Mouse (Mus musculus): ENCODE results near the gene Nod2. TPM values are rescaled to one million over a fixed set of nuclear protein-coding genes. Genes with fewer than 3 reads are reported as not detected.

Gene Nod2
- polyA plus RNA-seq, 1 experiment from 2014 or later = 0.08 TPM

GRCm38 (mm10) chr8:88702816-88703215, 55.7 kb downstream of the Nod2 start:
- H3K4me1 ChIP-seq (replicated peaks) = peaks cover 12% of the 10 kb centered on the region
- no peak for ATAC-seq
- WGBS = 86% methylated on average over 3 of the region's 3 CpGs
- no peak overlapping the region for H3K9ac ChIP-seq (replicated peaks)
- no peak overlapping the region for H3K4me2 ChIP-seq (replicated peaks)
- no peaks in the 10 kb centered on the region for H3K27me3 ChIP-seq
- no peaks in the 10 kb centered on the region for H3K9me3 ChIP-seq
- H3K27ac ChIP-seq = no peak overlapping the region
- no peak overlapping the region for H3K4me3 ChIP-seq (replicated peaks)
- no peaks in the 10 kb centered on the region for H3K36me3 ChIP-seq

GRCm38 (mm10) chr8:88723256-88723963, 76.3 kb downstream of the Nod2 start:
- 96% methylated on average over 2 of the region's 2 CpGs for WGBS
- Histone ChIP-seq H3K4me1 (replicated peaks) (no peaks in the 10 kb centered on the region), H3K4me2 (replicated peaks) (no peak overlapping the region), H3K36me3 (peaks cover 37% of the 10 kb centered on the region), H3K27me3 (no peaks in the 10 kb centered on the region), H3K9ac (replicated peaks) (no peak overlapping the region), H3K4me3 (replicated peaks) (no peak overlapping the region), H3K27ac (no peak overlapping the region), H3K9me3 (no peaks in the 10 kb centered on the region)
- no peak for ATAC-seq

Other genes starting within 250 kb of the Nod2 start
- gene Nkd1, start 126.0 kb upstream of the Nod2 start, polyA plus RNA-seq (2015; fragmentation: Nextera tagmentation; extraction: Ambion mirVana) = 68.4 and 79.8 TPM in 2 replicates
- 0.90 and 1.1 TPM in 2 replicates for gene Snx20, start 11.2 kb upstream of the Nod2 start, polyA plus RNA-seq (2015; fragmentation: Nextera tagmentation; extraction: Ambion mirVana)
- gene Cyld, start 49.7 kb downstream of the Nod2 start, polyA plus RNA-seq (2015; fragmentation: Nextera tagmentation; extraction: Ambion mirVana) = 18.8 and 18.9 TPM in 2 replicates

All from midbrain, embryonic 13.5 days (tissue).